Mouse (Mus musculus): ENCODE measurements around the gene Rpl18a. TPM values are rescaled to one million over a fixed set of nuclear protein-coding genes. Genes with fewer than 3 reads are reported as not detected.

The Rpl18a gene
- polyA plus RNA-seq, 1 experiment = 7,043 TPM

DNA sequence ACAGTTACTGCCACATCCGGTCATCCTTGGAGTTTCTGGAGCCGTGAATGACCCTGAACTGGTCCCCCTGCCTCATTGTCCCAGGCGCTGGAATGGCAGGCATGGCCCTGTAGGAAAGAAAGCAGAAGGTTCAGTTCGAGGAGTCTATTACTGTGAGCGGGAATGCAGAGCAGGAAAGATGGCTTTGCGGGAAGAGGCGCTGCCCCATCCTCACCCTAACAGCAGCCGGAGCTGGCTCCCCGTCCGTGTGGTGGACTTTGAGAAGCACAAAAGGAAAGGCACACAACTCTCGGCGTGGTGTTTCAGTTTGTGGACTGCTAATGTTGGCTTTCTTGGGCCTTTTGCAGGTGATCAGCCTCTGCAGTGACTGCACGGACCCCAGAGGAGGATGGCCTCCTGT is 22.8 kb downstream of the Rpl18a start:
- Histone ChIP-seq H3K27ac (ENCODE audit: insufficient read depth, low read length) (no peak overlapping the region), H3K27me3 (ENCODE audit: control insufficient read depth, insufficient read depth, low read length) (no peaks in the 10 kb centered on the region), H3K4me3 (ENCODE audit: extremely low read depth, insufficient read depth, insufficient read length) (no peak overlapping the region), H3K4me1 (ENCODE audit: control insufficient read depth, insufficient read depth, insufficient read length) (no peaks in the 10 kb centered on the region), H3K36me3 (ENCODE audit: control insufficient read depth, insufficient read depth, low read length) (no peaks in the 10 kb centered on the region)
- DNase-seq (ENCODE audit: low read depth in 1 of 2, low spot score in 2 of 2) = no peak
- no peak for TF ChIP-seq POLR2A (IDR thresholded peaks at IDR 0.05; ENCODE audit: low read depth, low read length)
- TF ChIP-seq CTCF (IDR thresholded peaks at IDR 0.05; ENCODE audit: extremely low read depth, insufficient read depth, insufficient read length, insufficient replicate concordance) = no peak
- 94% methylated on average over 13 of the region's 13 CpGs for WGBS

DNA sequence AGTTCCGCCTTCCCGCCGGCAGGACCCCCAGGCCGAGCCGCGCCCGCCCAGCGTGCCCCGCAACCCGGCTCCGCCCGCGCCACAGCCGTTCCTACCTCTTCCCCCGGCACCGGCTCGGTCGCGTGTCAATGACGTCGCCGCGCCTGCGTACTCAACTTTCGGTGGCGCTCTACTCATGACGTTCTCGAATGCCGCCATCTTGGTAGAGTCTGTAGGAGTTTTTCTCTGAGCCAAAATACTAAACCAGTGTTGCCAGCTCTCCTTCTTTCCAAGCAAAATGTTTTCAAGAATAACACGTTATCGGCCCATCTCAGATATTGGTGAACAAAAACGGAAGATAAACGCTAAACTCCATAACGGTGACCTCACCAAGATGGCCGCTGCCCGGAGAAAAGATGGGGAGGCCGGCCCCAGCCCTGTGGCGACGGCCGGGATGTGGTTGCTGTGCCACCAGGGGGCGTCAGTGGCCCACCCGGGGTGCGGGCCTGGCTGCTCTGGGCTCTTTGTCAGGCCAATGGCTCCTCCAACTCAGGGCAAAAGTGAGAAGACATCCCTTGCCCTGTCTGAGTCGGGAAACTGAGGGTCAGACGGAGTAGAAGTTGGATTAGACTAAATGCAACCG is 23.7 kb downstream of the Rpl18a start, which contains the start of gene Ccdc124:
Gene Ccdc124, minus strand, starts transcription at position 572 of the 622 bp plus-strand sequence.
- DNase-seq (ENCODE audit: low read depth in 1 of 2, low spot score in 2 of 2) = peak; percentile 89 to 91
- peak within 1 kb of the TSS; percentile 69 for H3K27ac ChIP-seq (ENCODE audit: insufficient read depth, low read length)

DNA sequence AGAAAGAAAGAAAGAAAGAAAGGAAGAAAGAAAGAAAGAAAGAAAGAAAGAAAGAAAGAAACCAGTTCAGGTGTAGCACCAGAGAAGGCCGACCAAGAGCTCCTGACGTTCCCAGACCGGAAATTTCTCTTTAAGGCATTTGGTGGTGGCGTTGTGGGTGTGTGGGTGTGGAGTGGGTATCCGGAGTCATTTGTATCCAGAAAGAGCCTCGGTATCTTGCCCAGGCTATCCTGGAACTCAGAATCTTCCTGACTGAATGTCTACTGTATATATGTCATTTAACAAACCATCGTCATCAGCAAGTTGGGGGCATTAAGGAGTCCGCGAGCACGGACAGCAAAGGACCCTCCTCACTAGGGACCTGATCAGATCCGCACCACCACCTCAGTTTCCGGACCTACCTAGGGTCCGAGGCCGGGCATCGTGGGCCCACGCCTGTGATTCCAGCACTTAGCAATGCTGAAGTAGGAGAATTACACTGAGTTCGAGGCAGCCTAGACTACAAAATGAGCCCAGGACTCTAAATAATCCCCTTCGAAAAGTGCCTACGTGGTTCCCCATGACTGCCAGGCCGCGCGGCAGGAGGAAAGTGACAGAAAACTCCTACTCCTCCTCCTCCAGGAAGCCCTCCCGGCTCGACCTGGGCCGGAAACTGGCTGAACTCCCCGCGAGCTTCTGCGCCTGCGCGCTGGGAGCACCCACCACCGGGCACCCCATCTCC is 24.4 kb downstream of the Rpl18a start:
- peak overlapping the region; percentile 75 for H3K4me3 ChIP-seq (ENCODE audit: extremely low read depth, insufficient read depth, insufficient read length)
- peaks cover 12% of the 10 kb centered on the region for H3K4me1 ChIP-seq (ENCODE audit: control insufficient read depth, insufficient read depth, insufficient read length)
- TF ChIP-seq POLR2A (IDR thresholded peaks at IDR 0.05; ENCODE audit: low read depth, low read length) = no peak
- TF ChIP-seq CTCF (IDR thresholded peaks at IDR 0.05; ENCODE audit: extremely low read depth, insufficient read depth, insufficient read length, insufficient replicate concordance) = no peak
- H3K36me3 ChIP-seq (ENCODE audit: control insufficient read depth, insufficient read depth, low read length) = no peaks in the 10 kb centered on the region
- peak overlapping the region; percentile 69 for H3K27ac ChIP-seq (ENCODE audit: insufficient read depth, low read length)
- WGBS = 5% methylated on average over 28 of the region's 31 CpGs
- no peak for DNase-seq (ENCODE audit: low read depth in 1 of 2, low spot score in 2 of 2)
- no peaks in the 10 kb centered on the region for H3K27me3 ChIP-seq (ENCODE audit: control insufficient read depth, insufficient read depth, low read length)

More for the DNA sequence above, 23.7 kb downstream of the Rpl18a start, which contains the start of gene Ccdc124:
- Histone ChIP-seq H3K36me3 (ENCODE audit: control insufficient read depth, insufficient read depth, low read length) (no peaks in the 10 kb centered on the region), H3K4me3 (ENCODE audit: extremely low read depth, insufficient read depth, insufficient read length) (peak within 1 kb of the TSS; percentile 75), H3K27me3 (ENCODE audit: control insufficient read depth, insufficient read depth, low read length) (no peaks in the 10 kb centered on the region), H3K4me1 (ENCODE audit: control insufficient read depth, insufficient read depth, insufficient read length) (peaks cover 6% of the 10 kb centered on the region)
- TF ChIP-seq POLR2A (IDR thresholded peaks at IDR 0.05; ENCODE audit: low read depth, low read length) (peak; percentile 22), CTCF (IDR thresholded peaks at IDR 0.05; ENCODE audit: extremely low read depth, insufficient read depth, insufficient read length, insufficient replicate concordance) (peak; percentile 95)
- 2% methylated on average over 43 of the region's 46 CpGs for WGBS

DNA sequence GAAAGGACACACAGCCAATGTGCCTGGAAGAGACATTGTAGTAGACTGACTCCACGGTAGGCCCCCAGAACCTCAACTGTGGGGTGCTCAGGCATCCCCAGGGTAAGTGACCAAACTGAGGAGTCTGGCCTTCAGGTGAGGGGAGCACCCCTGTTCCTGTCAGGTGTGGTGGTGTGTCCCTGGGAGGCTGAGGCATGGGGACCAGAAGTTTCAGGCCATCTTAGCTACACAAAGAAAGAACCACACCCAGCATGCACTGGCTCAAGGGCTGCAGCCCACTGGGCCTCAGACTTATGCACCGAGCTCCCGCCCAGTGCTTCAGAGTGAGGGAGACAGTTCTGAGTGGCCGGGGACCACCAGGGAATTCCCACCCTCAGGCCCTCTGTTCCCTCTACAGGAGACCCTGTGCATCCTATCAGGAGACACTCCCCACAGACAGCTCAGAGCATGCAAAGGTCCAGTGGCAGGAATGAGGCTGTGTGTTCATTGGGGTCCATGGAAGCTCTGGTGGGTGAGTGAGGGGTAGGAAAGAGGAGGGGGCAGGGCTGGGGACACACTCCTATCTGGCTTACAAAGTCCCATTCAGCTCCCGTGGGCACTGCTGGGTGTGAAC is 25.9 kb downstream of the Rpl18a start:
- peaks cover 12% of the 10 kb centered on the region for H3K4me1 ChIP-seq (ENCODE audit: control insufficient read depth, insufficient read depth, insufficient read length)
- no peak overlapping the region for H3K4me3 ChIP-seq (ENCODE audit: extremely low read depth, insufficient read depth, insufficient read length)
- WGBS = 91% methylated on average over 5 of the region's 5 CpGs
- no peaks in the 10 kb centered on the region for H3K27me3 ChIP-seq (ENCODE audit: control insufficient read depth, insufficient read depth, low read length)
- no peak overlapping the region for H3K27ac ChIP-seq (ENCODE audit: insufficient read depth, low read length)
- DNase-seq (ENCODE audit: low read depth in 1 of 2, low spot score in 2 of 2) = no peak
- no peaks in the 10 kb centered on the region for H3K36me3 ChIP-seq (ENCODE audit: control insufficient read depth, insufficient read depth, low read length)
- no peak for TF ChIP-seq POLR2A (IDR thresholded peaks at IDR 0.05; ENCODE audit: low read depth, low read length)
- TF ChIP-seq CTCF (IDR thresholded peaks at IDR 0.05; ENCODE audit: extremely low read depth, insufficient read depth, insufficient read length, insufficient replicate concordance) = no peak

DNA sequence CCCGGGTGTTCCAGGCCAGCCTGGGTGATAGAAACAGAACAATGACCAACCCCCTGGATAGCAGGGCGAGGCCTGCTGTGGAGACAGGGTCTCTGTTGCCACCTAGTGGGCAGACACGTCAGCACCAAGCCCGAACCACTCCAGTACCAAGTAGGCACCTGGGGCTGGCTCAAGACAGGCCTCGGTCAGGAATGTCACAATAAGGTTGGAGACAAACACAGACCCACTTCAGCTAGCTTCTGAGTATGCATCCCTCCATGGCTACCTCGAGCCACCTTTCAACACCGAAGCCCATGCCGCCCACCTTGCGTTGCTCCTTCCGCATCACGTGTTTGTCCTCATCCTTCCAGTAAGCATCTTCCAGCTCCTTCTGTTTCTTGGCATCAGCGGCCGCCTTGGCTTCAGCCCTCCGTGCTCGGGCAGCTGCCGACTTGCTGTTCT is 27.6 kb downstream of the Rpl18a start:
- H3K4me1 ChIP-seq (ENCODE audit: control insufficient read depth, insufficient read depth, insufficient read length) = peaks cover 21% of the 10 kb centered on the region
- H3K4me3 ChIP-seq (ENCODE audit: extremely low read depth, insufficient read depth, insufficient read length) = no peak overlapping the region
- 56% methylated on average over 16 of the region's 16 CpGs for WGBS
- H3K36me3 ChIP-seq (ENCODE audit: control insufficient read depth, insufficient read depth, low read length) = no peaks in the 10 kb centered on the region
- H3K27ac ChIP-seq (ENCODE audit: insufficient read depth, low read length) = no peak overlapping the region
- H3K27me3 ChIP-seq (ENCODE audit: control insufficient read depth, insufficient read depth, low read length) = no peaks in the 10 kb centered on the region
- TF ChIP-seq CTCF (IDR thresholded peaks at IDR 0.05; ENCODE audit: extremely low read depth, insufficient read depth, insufficient read length, insufficient replicate concordance) = peak; percentile 93
- TF ChIP-seq POLR2A (IDR thresholded peaks at IDR 0.05; ENCODE audit: low read depth, low read length) = no peak
- DNase-seq (ENCODE audit: low read depth in 1 of 2, low spot score in 2 of 2) = peak; percentile 61 to 76

DNA sequence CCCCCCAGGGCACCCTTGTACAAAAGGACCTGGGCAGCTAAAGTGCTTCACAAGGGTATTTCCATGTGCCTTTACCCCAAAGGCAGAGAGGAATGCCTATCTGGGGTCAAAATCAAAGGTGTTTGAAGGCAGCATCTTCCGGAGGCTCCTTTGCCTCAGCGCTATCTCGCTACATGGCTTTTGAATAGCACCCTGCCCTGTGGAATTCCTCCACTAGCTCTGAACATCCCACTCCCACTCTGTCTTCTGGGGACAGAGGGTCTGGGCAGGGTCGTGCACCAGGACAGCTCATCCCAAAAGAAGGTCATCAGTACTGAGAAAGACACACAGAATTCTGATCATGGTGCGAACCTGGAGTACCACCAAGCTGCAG is 28.0 kb downstream of the Rpl18a start:
- no peak overlapping the region for H3K27ac ChIP-seq (ENCODE audit: insufficient read depth, low read length)
- no peaks in the 10 kb centered on the region for H3K36me3 ChIP-seq (ENCODE audit: control insufficient read depth, insufficient read depth, low read length)
- WGBS = 52% methylated on average over 5 of the region's 5 CpGs
- H3K4me3 ChIP-seq (ENCODE audit: extremely low read depth, insufficient read depth, insufficient read length) = no peak overlapping the region
- H3K27me3 ChIP-seq (ENCODE audit: control insufficient read depth, insufficient read depth, low read length) = no peaks in the 10 kb centered on the region
- TF ChIP-seq CTCF (IDR thresholded peaks at IDR 0.05; ENCODE audit: extremely low read depth, insufficient read depth, insufficient read length, insufficient replicate concordance) (no peak), POLR2A (IDR thresholded peaks at IDR 0.05; ENCODE audit: low read depth, low read length) (no peak)
- H3K4me1 ChIP-seq (ENCODE audit: control insufficient read depth, insufficient read depth, insufficient read length) = peaks cover 23% of the 10 kb centered on the region
- no peak for DNase-seq (ENCODE audit: low read depth in 1 of 2, low spot score in 2 of 2)
